Mouse (Mus musculus) stomach, embryonic 15.5 days (tissue): ENCODE data around the gene Mpp5. TPM values are rescaled to one million over a fixed set of nuclear protein-coding genes. Genes with fewer than 3 reads are reported as not detected.
A peak's percentile ranks its signal among the peaks of the same experiment; 100 is the strongest.

Experiments used
- ATAC-seq: fragments of 200-750 bp; cut with Nextera tagmentation; 2 replicates; pipeline ENCODE4 v1.8.0; 2017; ENCODE audit warnings: low read depth, moderate number of reproducible peaks, moderate TSS enrichment; ENCODE audit not compliant: insufficient read depth, low FRiP score
- H3K27ac ChIP-seq: fragments of 300-500 bp; sonication (generic); 2 replicates; pipeline ENCODE4 v1.5.1; 2015; ENCODE audit warnings: mild to moderate bottlenecking, inconsistent platforms
- H3K27me3 ChIP-seq: fragments of 300-500 bp; sonication (generic); replicated peaks from 2 replicates; pipeline ENCODE4 v1.6.1; 2015; ENCODE audit warnings: inconsistent platforms
- H3K36me3 ChIP-seq: fragments of 300-500 bp; sonication (generic); 2 replicates; pipeline ENCODE4 v1.6.1; 2015; ENCODE audit warnings: inconsistent platforms
- H3K4me1 ChIP-seq: fragments of 300-500 bp; sonication (generic); 2 replicates; pipeline ENCODE4 v1.6.1; 2015; ENCODE audit warnings: inconsistent platforms
- H3K4me2 ChIP-seq: fragments of 300-500 bp; sonication (generic); 2 replicates; pipeline ENCODE4 v1.6.1; 2015; ENCODE audit warnings: mild to moderate bottlenecking, inconsistent platforms
- H3K4me3 ChIP-seq: fragments of 300-500 bp; sonication (generic); replicated peaks from 2 replicates; pipeline ENCODE4 v1.5.1; 2015; ENCODE audit warnings: inconsistent platforms
- H3K9ac ChIP-seq: fragments of 300-500 bp; sonication (generic); 2 replicates; pipeline ENCODE4 v1.6.1; 2015; ENCODE audit warnings: inconsistent platforms
- H3K9me3 ChIP-seq: fragments of 300-500 bp; sonication (generic); 2 replicates; pipeline ENCODE4 v1.6.1; 2016; ENCODE audit warnings: inconsistent platforms
- WGBS: fragments of 180-500 bp; shearing (Covaris S2); methylation state at CpG from one replicate; pipeline ENCODE4 v1.1.7; 2015; 5-methylcytosine and 5-hydroxymethylcytosine counted together
- polyA plus RNA-seq: library from polyadenylated mRNA; unstranded; fragments of >200 nt; fragmentation: Nextera tagmentation; extraction: Ambion mirVana; gene quantifications from 2 replicates; pipeline ENCODE4 v1.2.1, GENCODE M21; 2015

Gene Mpp5
- polyA plus RNA-seq, 1 experiment from 2014 or later: 21.2 TPM

- peak; percentile 5; the same call in 1 of the 2 replicates for ATAC-seq
- Histone ChIP-seq H3K27ac (peak overlapping the region; percentile 53), H3K36me3 (no peaks in the 10 kb centered on the region; the same call in 1 of the 2 replicates), H3K4me3 (peak overlapping the region; percentile 91), H3K9ac (peak overlapping the region; percentile 53), H3K9me3 (no peaks in the 10 kb centered on the region), H3K27me3 (no peaks in the 10 kb centered on the region), H3K4me1 (peaks cover 17% of the 10 kb centered on the region; the same call in 1 of the 2 replicates), H3K4me2 (peak overlapping the region; percentile 71)
- under 1% methylated on average over 30 of the region's 30 CpGs for WGBS
These were observed 112.3 kb downstream of the Mpp5 start for GRCm38 (mm10) chr12:78860921-78861495.

GRCm38 (mm10) chr12:78861496-78862253 lies 113.0 kb downstream of the Mpp5 start, which contains the start of the genes Atp6v1d and Eif2s1:
Atp6v1d (minus strand) TSS chr12:78861638.
Eif2s1 (plus strand) TSS chr12:78861819.
- Histone ChIP-seq H3K4me2 (peak within 1 kb of the TSS; percentile 71), H3K36me3 (no peaks in the 10 kb centered on the region; the same call in 1 of the 2 replicates), H3K4me3 (peak within 1 kb of the TSS; percentile 91), H3K27ac (peak within 1 kb of the TSS; percentile 92), H3K27me3 (no peaks in the 10 kb centered on the region), H3K4me1 (peaks cover 17% of the 10 kb centered on the region; the same call in 1 of the 2 replicates), H3K9ac (peak within 1 kb of the TSS; percentile 89), H3K9me3 (no peaks in the 10 kb centered on the region)
- under 1% methylated on average over 55 of the region's 55 CpGs for WGBS
- peak; percentile 100 for ATAC-seq

GRCm38 (mm10) chr12:78862254-78862730 lies 113.6 kb downstream of the Mpp5 start:
- peak overlapping the region; percentile 91 for H3K4me3 ChIP-seq
- no peak for ATAC-seq
- WGBS: under 1% methylated on average over 22 of the region's 22 CpGs
- no peaks in the 10 kb centered on the region for H3K9me3 ChIP-seq
- peak overlapping the region; percentile 92 for H3K27ac ChIP-seq
- H3K9ac ChIP-seq: peak overlapping the region; percentile 89
- peaks cover 17% of the 10 kb centered on the region; the same call in 1 of the 2 replicates for H3K4me1 ChIP-seq
- H3K4me2 ChIP-seq: peak overlapping the region; percentile 69
- no peaks in the 10 kb centered on the region; the same call in 1 of the 2 replicates for H3K36me3 ChIP-seq
- H3K27me3 ChIP-seq: no peaks in the 10 kb centered on the region

- Histone ChIP-seq H3K9me3 (no peaks in the 10 kb centered on the region), H3K27ac (no peak overlapping the region), H3K36me3 (no peaks in the 10 kb centered on the region; the same call in 1 of the 2 replicates), H3K4me3 (no peak overlapping the region), H3K9ac (no peak overlapping the region), H3K4me2 (no peak overlapping the region), H3K27me3 (no peaks in the 10 kb centered on the region), H3K4me1 (peaks cover 13% of the 10 kb centered on the region; the same call in 1 of the 2 replicates)
- 91% methylated on average over 1 of the region's 1 CpGs for WGBS
- ATAC-seq: no peak
These were observed 116.7 kb downstream of the Mpp5 start for GRCm38 (mm10) chr12:78865434-78865833.

- Histone ChIP-seq H3K27ac (no peak overlapping the region), H3K36me3 (no peaks in the 10 kb centered on the region; the same call in 1 of the 2 replicates), H3K9me3 (no peaks in the 10 kb centered on the region), H3K4me1 (peaks cover 4% of the 10 kb centered on the region; the same call in 1 of the 2 replicates), H3K9ac (no peak overlapping the region), H3K4me2 (no peak overlapping the region), H3K4me3 (no peak overlapping the region), H3K27me3 (no peaks in the 10 kb centered on the region)
- ATAC-seq: no peak
- WGBS: 70% methylated on average over 1 of the region's 1 CpGs
These were observed 119.4 kb downstream of the Mpp5 start for GRCm38 (mm10) chr12:78868115-78868514.

GRCm38 (mm10) chr12:78874581-78874980 lies 125.9 kb downstream of the Mpp5 start:
- Histone ChIP-seq H3K36me3 (peaks cover 19% of the 10 kb centered on the region), H3K9me3 (no peaks in the 10 kb centered on the region)
- WGBS: 94% methylated on average over 3 of the region's 3 CpGs

GRCm38 (mm10) chr12:78890062-78890461 lies 141.4 kb downstream of the Mpp5 start:
- H3K27me3 ChIP-seq: no peaks in the 10 kb centered on the region

More at GRCm38 (mm10) chr12:78874581-78874980, 125.9 kb downstream of the Mpp5 start:
- Histone ChIP-seq H3K27me3 (no peaks in the 10 kb centered on the region), H3K9ac (no peak overlapping the region), H3K4me3 (no peak overlapping the region), H3K4me1 (no peaks in the 10 kb centered on the region), H3K4me2 (no peak overlapping the region), H3K27ac (no peak overlapping the region)
- no peak for ATAC-seq

More at GRCm38 (mm10) chr12:78890062-78890461, 141.4 kb downstream of the Mpp5 start:
- Histone ChIP-seq H3K9me3 (no peaks in the 10 kb centered on the region), H3K9ac (no peak overlapping the region), H3K4me1 (no peaks in the 10 kb centered on the region), H3K4me2 (no peak overlapping the region), H3K27ac (no peak overlapping the region), H3K36me3 (peaks cover 3% of the 10 kb centered on the region; the same call in 1 of the 2 replicates), H3K4me3 (no peak overlapping the region)
- 59% methylated on average over 1 of the region's 1 CpGs for WGBS
- ATAC-seq: no peak

Other genes starting within 250 kb of the Mpp5 start
- gene Fam71d, start 57.4 kb upstream of the Mpp5 start, polyA plus RNA-seq: not detected in 2 replicates
- gene Atp6v1d, start 112.7 kb downstream of the Mpp5 start, polyA plus RNA-seq: 59.3 and 60.5 TPM in 2 replicates
- 202 and 224 TPM in 2 replicates for gene Eif2s1, start 112.9 kb downstream of the Mpp5 start, polyA plus RNA-seq
- gene Plek2, start 158.1 kb downstream of the Mpp5 start, polyA plus RNA-seq: 24.5 and 25.3 TPM in 2 replicates